In genomic region chr7:66724514-66724913, GRCm38 (mm10) we compare ENCODE assay signal across 20 mouse cellular contexts.
"Had no signal": no experiment of that assay in that cellular context is flagged by ENCODE, and none has a peak within 500 bp of the region (broad histone marks: within the 10 kb centered on the region; RNA-seq: fewer than 3 reads in every experiment).

No protein-coding gene starts in this region.

- H3K9ac ChIP-seq: limb, embryonic 13.5 days; liver, embryonic 12.5 days; liver, embryonic 15.5 days; lung, embryonic 15.5 days; stomach, embryonic 15.5 days had no signal

- DNase-seq: kidney, adult 2 months; kidney, postnatal 4 days; layer of hippocampus, adult 9-11 months; liver; lung, adult 18-20 months; lung, postnatal 10 days; lung, postnatal 36 days; midbrain, embryonic 14.5 days; retina, postnatal 1 day; right cerebral cortex, postnatal 25 days; spleen, adult 18-20 months had no signal

- H3K4me2 ChIP-seq: limb, embryonic 13.5 days; liver, embryonic 12.5 days; liver, embryonic 15.5 days; lung, embryonic 15.5 days; midbrain, embryonic 11.5 days; stomach, embryonic 15.5 days had no signal

- H3K36me3 ChIP-seq: liver, embryonic 12.5 days; liver, embryonic 15.5 days; lung, embryonic 15.5 days; stomach, embryonic 15.5 days had no signal

- H3K27ac ChIP-seq: limb, embryonic 10.5 days; limb, embryonic 13.5 days; liver, embryonic 12.5 days; liver, embryonic 15.5 days; lung, embryonic 15.5 days; stomach, embryonic 15.5 days had no signal

- H3K9me3 ChIP-seq: limb, embryonic 10.5 days; limb, embryonic 13.5 days; liver, embryonic 12.5 days; liver, embryonic 15.5 days; lung, embryonic 15.5 days; megakaryocyte, embryonic 14.5 days; stomach, embryonic 15.5 days had no signal

- H3K27me3 ChIP-seq: limb, embryonic 13.5 days; liver, embryonic 12.5 days; liver, embryonic 15.5 days; lung, embryonic 15.5 days; megakaryocyte, embryonic 14.5 days; stomach, embryonic 15.5 days had no signal

- H3K4me3 ChIP-seq: limb, embryonic 10.5 days; limb, embryonic 13.5 days; liver, embryonic 12.5 days; liver, embryonic 15.5 days; lung, embryonic 15.5 days; megakaryocyte, embryonic 14.5 days; stomach, embryonic 15.5 days had no signal

- ATAC-seq: intestine, postnatal 0 days; liver, embryonic 12.5 days had no signal

- H3K4me1 ChIP-seq: limb, embryonic 10.5 days; limb, embryonic 13.5 days; liver, embryonic 12.5 days; liver, embryonic 15.5 days; lung, embryonic 15.5 days; stomach, embryonic 15.5 days had no signal
